In the genomic region with DNA sequence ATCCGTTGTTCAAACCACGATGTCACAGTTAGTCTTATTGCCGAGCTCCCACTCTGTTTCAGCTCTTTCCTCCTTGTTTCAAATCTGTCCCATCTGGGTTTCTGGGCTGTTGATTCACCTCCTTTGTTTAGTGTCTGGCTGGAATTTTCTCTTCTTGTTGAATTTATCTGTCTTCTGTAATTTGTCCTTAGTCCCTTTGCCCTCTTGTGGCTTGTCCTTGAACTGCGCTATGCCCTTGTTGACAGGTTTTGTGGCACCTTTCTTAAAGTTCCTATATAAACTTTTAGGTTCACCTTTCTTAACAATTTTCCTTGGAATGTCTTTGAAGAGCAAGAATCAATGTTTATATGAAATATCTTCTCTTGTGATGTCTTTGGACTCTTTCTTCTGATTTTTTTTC, we compare ENCODE assay signal across 8 mouse cellular contexts.
DNase-seq lines count a peak whose midpoint lies in the region; ATAC-seq and TF ChIP-seq lines count a peak whose summit lies in the region.

No protein-coding gene starts in this region.

- TF ChIP-seq CTCF in layer of hippocampus, adult 2 months (conservative IDR thresholded peaks at IDR 0.05): peak; percentile 71
- peak; percentile 86 for TF ChIP-seq CTCF in E14TG2a.4 (conservative IDR thresholded peaks at IDR 0.05; ENCODE audit: low read length)
- TF ChIP-seq CTCF in hindbrain, postnatal 0 days (IDR thresholded peaks at IDR 0.05; ENCODE audit: low read depth): peak; percentile 73

- H3K36me3 ChIP-seq in E14TG2a.4 (ENCODE audit: insufficient read depth, low read length): no peaks in the 10 kb centered on the region
- no peaks in the 10 kb centered on the region for H3K36me3 ChIP-seq in hindbrain, postnatal 0 days (ENCODE audit: insufficient read depth, low read length)

- no peak overlapping the region for H3K4me2 ChIP-seq in hindbrain, postnatal 0 days (ENCODE audit: low read depth, low read length)

- no peaks in the 10 kb centered on the region for H3K9me3 ChIP-seq in E14TG2a.4 (ENCODE audit: low read length)
- no peaks in the 10 kb centered on the region for H3K9me3 ChIP-seq in hindbrain, postnatal 0 days (ENCODE audit: low read length)

- no peak overlapping the region for H3K9ac ChIP-seq in hindbrain, postnatal 0 days (replicated peaks; ENCODE audit: low read length)

- H3K4me3 ChIP-seq in layer of hippocampus, adult 2 months: no peak overlapping the region
- H3K4me3 ChIP-seq in E14TG2a.4 (replicated peaks; ENCODE audit: low read length): no peak overlapping the region
- no peak overlapping the region for H3K4me3 ChIP-seq in hindbrain, postnatal 0 days (ENCODE audit: low read length)

- no peaks in the 10 kb centered on the region for H3K27me3 ChIP-seq in E14TG2a.4 (ENCODE audit: insufficient read depth, low read length)
- no peaks in the 10 kb centered on the region for H3K27me3 ChIP-seq in hindbrain, postnatal 0 days (ENCODE audit: insufficient read depth, low read length)

- H3K4me1 ChIP-seq in E14TG2a.4 (replicated peaks; ENCODE audit: low read depth, low read length): no peaks in the 10 kb centered on the region
- no peaks in the 10 kb centered on the region for H3K4me1 ChIP-seq in hindbrain, postnatal 0 days (ENCODE audit: insufficient read depth, low read length)

- no peak overlapping the region for H3K27ac ChIP-seq in layer of hippocampus, adult 2 months
- no peak overlapping the region for H3K27ac ChIP-seq in hindbrain, postnatal 0 days

- WGBS in hindbrain, postnatal 0 days: 80% methylated on average over 4 of the region's 4 CpGs

- DNase-seq in layer of hippocampus, adult 2 months (ENCODE audit: low spot score in 2 of 2): no peak
- DNase-seq in layer of hippocampus, postnatal 36 days: no peak
- DNase-seq in Muller cell, postnatal 12 days (ENCODE audit: inconsistent ontology term): peak; percentile 30
- DNase-seq in hindbrain, postnatal 0 days (ENCODE audit: low spot score): peak; percentile 52
- DNase-seq in heart, adult 8-10 months (ENCODE audit: low spot score): no peak
- DNase-seq in cerebellum, postnatal 36 days: no peak

- ATAC-seq in hindbrain, postnatal 0 days: no peak
- ATAC-seq in megakaryocyte-erythroid progenitor cell, adult 5-6 weeks (replicated peaks; ENCODE audit: low FRiP score, low TSS enrichment, poor library complexity, severe bottlenecking): no peak

Comparison
In these comparisons a context has a peak if more than half of its experiments do, and no peak if none do; other contexts are left out.
1. DNase-seq: peak in Muller cell, postnatal 12 days (single experiment) and hindbrain, postnatal 0 days (single experiment); none in layer of hippocampus, adult 2 months (0 of 2), layer of hippocampus, postnatal 36 days (0 of 2), heart, adult 8-10 months (single experiment) and cerebellum, postnatal 36 days (0 of 2).
2. Peak in every context shown above with its lines, with median percentiles within 50 percentile points of each other: CTCF ChIP-seq.